Mouse (Mus musculus) bone marrow macrophage, adult 2 months (primary cell): ENCODE data around the gene Rnf208.

Experiments used
- CTCF ChIP-seq: IDR thresholded peaks from 2 replicates; pipeline ENCODE4 v1.5.1; 2012; ENCODE audit warnings: low read depth, mild to moderate bottlenecking, low read length, moderate library complexity
- POLR2A ChIP-seq: IDR thresholded peaks from 2 replicates; pipeline ENCODE4 v1.6.1; 2012; ENCODE audit warnings: mild to moderate bottlenecking, low read depth, low read length, borderline replicate concordance

GRCm38 (mm10) chr2:25228995-25229530 is 13.0 kb upstream of the Rnf208 start:
- TF ChIP-seq POLR2A = no peak
- no peak for TF ChIP-seq CTCF
